Mouse (Mus musculus): ENCODE results near the gene Styx.

Gene Styx

DNA sequence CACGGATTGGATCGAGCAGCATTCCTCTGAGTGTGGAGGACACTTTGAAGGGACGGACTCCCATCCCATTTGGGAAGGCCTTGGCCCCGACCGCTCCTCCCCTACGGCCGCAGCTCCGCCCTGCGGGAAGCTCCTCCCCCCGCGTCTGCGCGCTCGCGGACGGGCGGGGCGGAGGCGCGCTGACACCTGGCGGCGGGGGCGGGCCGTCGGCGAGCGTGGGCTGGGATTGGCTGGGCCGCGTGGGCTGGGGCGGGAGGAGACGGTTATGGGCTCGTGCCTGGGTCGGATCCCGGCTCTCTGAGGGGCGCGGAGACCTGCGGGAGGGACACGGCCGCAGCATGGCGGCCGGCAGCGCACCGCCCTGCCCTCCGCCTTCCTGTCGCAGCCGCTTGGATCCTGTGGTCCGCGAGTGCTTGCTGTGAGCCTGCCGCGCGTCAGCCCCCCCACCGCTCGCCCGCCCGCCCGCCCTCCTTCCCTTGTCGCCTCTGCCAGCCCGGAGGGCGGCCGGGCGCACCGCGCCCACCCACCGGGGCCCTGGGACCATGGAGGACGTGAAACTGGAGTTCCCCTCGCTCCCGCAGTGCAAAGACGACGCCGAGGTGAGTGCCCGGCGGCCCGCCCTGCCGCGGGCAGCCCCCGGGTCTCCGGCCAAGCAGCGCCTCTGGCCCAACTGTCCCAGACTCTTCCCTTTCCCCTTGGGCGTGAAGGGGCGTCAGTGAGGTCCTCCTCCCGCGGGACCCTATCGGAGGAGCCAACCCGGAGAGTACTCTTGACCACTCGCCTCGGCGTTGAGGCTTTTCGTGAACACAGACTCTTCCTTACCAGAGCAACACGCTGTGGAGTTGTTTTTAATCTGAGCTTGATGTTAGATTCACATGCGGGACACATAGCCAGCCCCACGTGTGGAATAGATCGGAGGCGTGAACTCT lies at the start of gene Styx:
Styx (plus strand) TSS at position 163 of the 929 bp plus-strand sequence.
- peak; percentile 95 for DNase-seq (ENCODE audit: low spot score in 2 of 2)

DNA sequence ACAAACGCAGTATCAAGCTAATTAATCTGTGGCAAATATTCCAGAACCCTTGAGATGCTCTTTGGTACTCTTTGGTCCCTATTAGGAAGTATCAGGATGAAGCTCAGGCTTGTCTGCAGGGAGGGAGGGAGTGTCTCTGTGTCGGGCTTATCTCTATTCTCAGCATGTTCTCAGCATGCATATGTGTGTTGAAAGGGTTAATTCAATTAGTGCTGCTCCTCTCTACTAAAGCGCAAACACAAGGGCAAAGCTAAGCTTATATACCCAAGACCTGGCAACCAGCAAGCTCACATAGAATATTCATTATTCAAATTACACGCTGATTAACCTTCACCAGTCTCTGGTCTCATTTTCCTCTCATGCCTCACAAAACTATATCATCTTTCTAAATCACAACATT lies 47.0 kb upstream of the Styx start:
- no peak for DNase-seq (ENCODE audit: low spot score in 2 of 2)

DNA sequence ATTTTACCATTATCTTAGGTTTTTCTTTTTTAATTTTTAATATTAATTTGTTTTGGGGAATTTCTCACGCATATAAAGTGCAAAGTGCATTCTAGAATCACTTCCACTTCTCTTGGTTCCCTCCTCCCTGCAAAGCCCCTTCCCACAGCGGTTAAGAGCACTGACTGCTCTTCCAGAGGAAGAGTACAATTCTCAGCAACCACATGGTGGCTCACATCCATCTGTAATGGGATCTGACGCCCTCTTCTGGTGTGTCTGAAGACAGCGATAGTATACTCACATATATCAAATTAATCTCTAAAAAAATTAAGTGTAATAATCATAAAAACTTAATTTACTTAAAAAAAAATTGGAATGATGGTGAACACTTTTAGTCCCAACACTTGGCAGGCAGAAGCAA lies 46.5 kb upstream of the Styx start:
- no peak for DNase-seq (ENCODE audit: low spot score in 2 of 2)

GRCm38 (mm10) chr14:45305852-45306251 lies 45.0 kb upstream of the Styx start:
- no peak for DNase-seq (ENCODE audit: low spot score in 2 of 2)

DNA sequence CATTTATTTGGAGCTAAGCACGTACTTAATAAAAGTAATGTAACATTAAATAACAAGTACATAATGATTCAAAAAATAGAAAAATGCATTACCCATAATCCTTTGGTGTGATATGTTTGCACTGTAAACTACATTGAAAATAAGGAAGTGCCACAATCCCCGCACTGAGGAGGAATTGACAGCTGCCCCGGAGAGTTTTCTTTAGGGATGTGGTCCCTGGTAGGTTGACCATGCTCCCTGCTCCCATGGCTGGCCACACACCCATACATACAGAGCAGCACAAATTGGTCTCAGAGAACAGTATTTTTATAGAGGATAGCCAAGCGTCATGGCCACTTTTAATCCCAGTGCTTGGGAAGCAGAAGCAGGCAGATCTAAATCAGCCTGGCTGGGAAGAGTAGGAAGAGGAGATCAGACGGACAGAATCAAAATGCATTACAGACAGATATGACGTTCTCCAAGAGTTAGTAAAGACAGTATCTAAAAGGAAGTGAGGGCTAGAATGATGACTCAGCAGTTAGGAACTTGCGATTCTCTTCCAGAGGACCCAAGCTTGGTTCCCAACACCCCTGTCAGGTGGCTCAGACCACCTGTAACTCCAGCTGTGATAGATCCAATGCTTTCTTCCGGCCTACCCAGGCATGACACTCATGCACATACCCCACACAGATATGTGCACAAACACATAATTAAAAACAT lies 43.1 kb upstream of the Styx start:
- DNase-seq (ENCODE audit: low spot score in 2 of 2) = no peak

DNA sequence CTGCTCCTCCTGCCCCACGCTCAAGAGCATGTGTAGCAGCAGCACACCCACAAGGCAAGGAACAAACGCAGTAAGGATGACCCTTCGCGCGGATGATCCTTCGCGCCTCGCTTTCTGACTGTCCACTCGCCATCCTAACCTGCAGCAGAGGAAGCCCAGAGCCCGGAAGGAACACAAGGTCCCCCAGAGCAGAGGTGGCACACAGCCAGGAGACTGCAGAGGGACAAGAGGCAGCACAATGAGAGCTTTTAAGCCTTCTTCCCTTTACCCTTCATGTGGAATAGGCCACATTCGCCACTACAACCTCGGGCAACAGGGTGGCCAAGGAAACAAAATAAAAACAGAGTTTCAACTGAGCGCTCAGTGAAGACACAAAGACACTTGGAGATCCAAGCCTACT lies 41.2 kb upstream of the Styx start:
- no peak for DNase-seq (ENCODE audit: low spot score in 2 of 2)

DNA sequence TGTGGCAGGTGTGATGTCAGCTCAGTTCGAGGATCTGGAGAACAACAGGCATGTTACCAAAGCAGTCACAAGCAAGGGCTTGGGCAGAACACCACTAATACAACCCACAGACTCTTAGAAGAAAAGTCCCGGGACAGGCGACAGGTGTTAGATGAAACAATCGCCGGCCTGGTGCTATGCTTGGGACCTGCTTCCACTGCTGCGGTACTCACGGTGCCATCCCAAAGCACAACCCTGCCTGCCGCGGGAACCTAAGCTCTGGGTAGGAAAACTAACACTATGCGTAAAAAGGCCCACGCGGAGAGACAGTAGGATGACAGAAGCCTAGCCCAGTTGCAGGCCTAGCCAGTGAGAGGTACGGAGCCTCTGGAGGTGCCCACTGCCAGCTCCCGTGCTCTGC lies 40.8 kb upstream of the Styx start:
- no peak for DNase-seq (ENCODE audit: low spot score in 2 of 2)

- no peak for DNase-seq (ENCODE audit: low spot score in 2 of 2)
These were observed 34.0 kb upstream of the Styx start for GRCm38 (mm10) chr14:45316927-45317326.

DNA sequence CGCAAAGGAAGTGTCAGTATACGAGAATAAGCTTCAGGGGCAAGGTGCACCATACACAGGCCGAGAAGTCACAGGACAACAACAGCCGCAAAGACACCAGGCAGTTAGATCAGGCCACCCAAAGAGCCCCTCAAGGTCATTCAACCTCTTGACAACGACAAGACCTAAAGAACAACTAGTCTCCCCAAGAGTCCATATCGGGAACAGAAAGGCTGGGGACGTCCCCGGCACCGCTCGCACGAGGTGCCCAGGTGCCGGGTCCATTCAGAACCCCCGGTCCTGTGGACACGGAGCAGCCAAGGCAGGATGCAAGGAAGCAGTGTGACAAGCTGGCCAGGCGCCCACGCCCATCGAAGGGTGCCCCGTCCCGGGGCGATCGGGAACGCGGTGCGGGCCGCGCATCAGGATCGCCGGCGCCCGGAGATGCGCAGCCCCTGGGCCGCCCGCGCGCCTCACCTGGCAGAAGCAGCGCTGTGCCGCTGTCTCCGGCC lies 32.9 kb upstream of the Styx start:
- no peak for DNase-seq (ENCODE audit: low spot score in 2 of 2)

DNA sequence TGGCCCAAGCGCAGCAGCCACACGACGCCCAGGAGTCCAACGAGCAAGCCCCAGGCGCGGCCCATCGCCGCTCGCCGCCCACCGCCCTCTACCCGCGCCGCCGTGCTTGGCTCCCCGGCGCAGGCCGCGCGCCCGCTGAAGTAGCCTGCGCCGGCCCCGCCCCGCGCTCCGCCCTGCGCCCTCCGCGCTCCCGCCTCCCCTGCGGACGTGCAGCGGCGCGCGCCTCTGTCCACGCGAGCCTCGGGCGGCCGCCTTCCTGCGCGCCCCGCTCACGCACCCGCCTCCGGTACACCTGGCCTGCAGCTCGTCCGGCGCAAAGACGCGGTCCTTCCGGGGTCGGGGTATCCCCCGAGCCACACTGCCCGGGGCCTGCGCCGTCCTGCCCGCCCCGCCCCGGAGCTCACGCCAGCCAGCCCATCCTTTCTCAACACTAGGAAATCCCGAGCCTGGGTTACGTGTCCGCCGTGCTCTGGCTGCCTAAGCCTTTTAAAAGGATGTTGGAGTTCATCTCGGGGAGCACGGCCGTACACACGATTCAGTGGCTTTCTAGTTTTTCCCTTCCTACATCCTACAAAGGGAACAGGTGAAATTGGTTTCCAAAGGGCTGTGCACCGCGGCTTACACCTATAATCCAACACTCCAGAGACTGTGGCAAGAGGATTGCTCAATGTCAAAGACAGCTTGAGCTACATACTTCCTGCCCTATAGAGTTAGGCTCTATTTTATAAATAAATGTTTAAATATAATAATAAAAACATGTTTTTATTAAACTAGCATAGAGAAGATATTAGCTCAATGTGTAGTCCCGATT lies 32.3 kb upstream of the Styx start, which contains the start of gene Ero1l:
Ero1l (minus strand) TSS at position 346 of the 811 bp plus-strand sequence.
- peak; percentile 72 to 73 for DNase-seq (ENCODE audit: low spot score in 2 of 2)

GRCm38 (mm10) chr14:45319237-45319610 lies 31.7 kb upstream of the Styx start:
- DNase-seq (ENCODE audit: low spot score in 2 of 2) = no peak

DNA sequence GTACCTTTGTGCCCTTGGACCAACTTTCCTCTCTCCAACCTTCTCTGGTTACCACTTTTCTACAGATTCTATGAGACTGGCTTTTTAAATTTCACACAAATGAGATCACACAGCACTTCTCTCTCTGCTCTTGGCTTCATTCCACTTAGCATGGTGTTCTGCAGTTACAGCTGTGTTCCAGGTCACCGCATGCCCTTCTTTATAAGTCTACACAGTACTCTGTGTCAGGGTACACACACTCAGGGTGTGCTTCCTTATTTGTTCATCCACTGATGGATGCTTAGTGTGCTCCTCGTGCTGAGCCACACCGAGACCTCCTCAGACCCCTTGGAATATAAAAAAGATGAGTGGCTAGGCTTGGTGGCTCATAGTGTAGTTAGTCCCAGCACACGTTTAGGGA lies 30.8 kb upstream of the Styx start:
- DNase-seq (ENCODE audit: low spot score in 2 of 2) = no peak

- no peak for DNase-seq (ENCODE audit: low spot score in 2 of 2)
These were observed 29.8 kb upstream of the Styx start for GRCm38 (mm10) chr14:45321067-45321466.

- no peak for DNase-seq (ENCODE audit: low spot score in 2 of 2)
These were observed 29.3 kb upstream of the Styx start for GRCm38 (mm10) chr14:45321622-45322021.

GRCm38 (mm10) chr14:45322450-45322849 lies 28.4 kb upstream of the Styx start:
- DNase-seq (ENCODE audit: low spot score in 2 of 2) = no peak

GRCm38 (mm10) chr14:45323320-45323719 lies 27.6 kb upstream of the Styx start:
- DNase-seq (ENCODE audit: low spot score in 2 of 2) = no peak

GRCm38 (mm10) chr14:45325471-45325870 lies 25.4 kb upstream of the Styx start:
- no peak for DNase-seq (ENCODE audit: low spot score in 2 of 2)

- no peak for DNase-seq (ENCODE audit: low spot score in 2 of 2)
These were observed 22.7 kb upstream of the Styx start for GRCm38 (mm10) chr14:45328072-45328713.

DNA sequence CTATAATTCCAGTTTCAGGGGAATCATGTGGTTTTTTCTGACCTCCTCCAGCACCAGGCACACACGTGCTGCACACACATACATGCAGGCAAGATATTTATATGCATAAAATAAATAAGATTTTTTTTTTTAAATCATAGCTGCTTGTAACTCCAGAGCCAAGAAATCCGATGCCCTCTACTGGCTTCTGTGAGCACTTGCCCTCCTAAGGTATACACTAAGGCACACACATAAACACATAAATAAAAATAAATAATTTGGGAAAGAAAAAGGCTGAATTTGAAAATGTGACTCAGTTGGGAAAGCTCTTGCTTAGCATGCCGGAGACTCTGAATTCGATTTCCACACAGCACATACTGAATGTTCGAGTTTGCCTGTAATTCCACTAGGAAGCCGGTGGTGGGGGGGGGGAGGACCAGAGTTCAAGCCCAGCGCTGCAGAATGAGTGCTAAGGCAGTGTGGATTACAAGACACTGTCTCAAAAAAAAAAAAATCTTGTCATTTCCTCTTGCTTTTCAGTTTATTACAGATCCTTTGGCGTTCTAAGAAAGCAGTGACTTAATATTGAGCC lies 21.8 kb upstream of the Styx start:
- no peak for DNase-seq (ENCODE audit: low spot score in 2 of 2)

DNA sequence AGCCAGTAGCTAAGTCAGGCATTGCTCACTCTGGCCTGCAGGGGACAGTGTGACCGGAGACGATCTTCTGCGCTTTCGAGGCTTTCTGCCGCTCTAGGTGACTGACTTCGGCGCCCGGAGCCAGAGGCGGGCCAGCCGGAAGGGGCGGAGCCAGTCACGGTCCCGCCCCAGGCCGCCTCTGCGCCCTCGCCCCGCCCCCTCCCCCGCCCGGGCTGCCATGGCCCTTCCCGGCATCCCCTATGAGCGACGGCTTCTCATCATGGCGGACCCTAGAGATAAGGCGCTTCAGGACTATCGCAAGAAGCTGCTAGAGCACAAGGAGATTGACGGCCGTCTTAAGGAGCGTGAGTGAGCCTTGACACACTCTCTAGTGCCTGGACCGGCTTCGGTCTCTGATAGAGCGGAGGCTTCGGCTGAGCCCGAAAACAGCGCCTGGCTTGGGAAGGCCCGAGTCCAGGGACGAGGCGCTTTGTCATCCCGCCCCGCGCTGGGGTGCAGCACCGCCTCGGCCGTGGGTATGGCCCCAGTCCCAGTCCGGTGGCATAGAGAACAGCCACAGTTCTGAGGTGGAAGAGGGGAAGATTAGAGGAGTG lies 21.2 kb upstream of the Styx start, which contains the start of gene Psmc6:
Psmc6 (plus strand) TSS at position 200 of the 593 bp plus-strand sequence.
- DNase-seq (ENCODE audit: low spot score in 2 of 2) = peak; percentile 78 to 86
